8 mouse cellular contexts compared by ENCODE assay signal in genomic region chr11:31872546-31873261, GRCm38 (mm10). TPM values are rescaled to one million over a fixed set of nuclear protein-coding genes. Genes with fewer than 3 reads are reported as not detected.
DNase-seq lines count a peak whose midpoint lies in the region; ATAC-seq lines count a peak whose summit lies in the region.

No protein-coding gene starts in this region.

- peaks cover 68% of the 10 kb centered on the region for H3K36me3 ChIP-seq in erythroblast, embryonic 14.5 days (ENCODE audit: control insufficient read depth)
- H3K36me3 ChIP-seq in forebrain, embryonic 10.5 days (replicated peaks) = no peaks in the 10 kb centered on the region
- H3K36me3 ChIP-seq in hindbrain, embryonic 11.5 days (ENCODE audit: control insufficient read depth, insufficient read depth, low read length) = no peaks in the 10 kb centered on the region
- no peaks in the 10 kb centered on the region for H3K36me3 ChIP-seq in midbrain, embryonic 11.5 days (ENCODE audit: control insufficient read depth, insufficient read depth, low read length)

- H3K9me3 ChIP-seq in erythroblast, embryonic 14.5 days (ENCODE audit: control insufficient read depth, low read length) = peaks cover 5% of the 10 kb centered on the region; the same call in 1 of the 2 replicates
- H3K9me3 ChIP-seq in forebrain, embryonic 10.5 days = no peaks in the 10 kb centered on the region
- H3K9me3 ChIP-seq in hindbrain, embryonic 11.5 days (ENCODE audit: control insufficient read depth, low read length) = no peaks in the 10 kb centered on the region
- no peaks in the 10 kb centered on the region for H3K9me3 ChIP-seq in midbrain, embryonic 11.5 days (ENCODE audit: control insufficient read depth, low read length)

- no peaks in the 10 kb centered on the region for H3K27me3 ChIP-seq in erythroblast, embryonic 14.5 days (ENCODE audit: control insufficient read depth)
- H3K27me3 ChIP-seq in forebrain, embryonic 10.5 days (ENCODE audit: poor library complexity, severe bottlenecking) = no peaks in the 10 kb centered on the region
- no peaks in the 10 kb centered on the region for H3K27me3 ChIP-seq in hindbrain, embryonic 11.5 days (ENCODE audit: control insufficient read depth, insufficient read depth, low read length)
- no peaks in the 10 kb centered on the region for H3K27me3 ChIP-seq in midbrain, embryonic 11.5 days (ENCODE audit: control insufficient read depth, insufficient read depth, low read length)

- H3K4me2 ChIP-seq in hindbrain, embryonic 11.5 days (replicated peaks; ENCODE audit: low read depth, low read length) = peak overlapping the region; percentile 47
- H3K4me2 ChIP-seq in midbrain, embryonic 11.5 days = peak overlapping the region; percentile 36

- 0 out of 2 replicates have a peak overlapping the region, but pooled peaks have one; percentile 29 for H3K9ac ChIP-seq in hindbrain, embryonic 11.5 days (ENCODE audit: low read depth, low read length)
- peak overlapping the region; percentile 47 for H3K9ac ChIP-seq in midbrain, embryonic 11.5 days (ENCODE audit: low read length)

- no peak for ATAC-seq in erythroblast, adult 5-6 weeks (replicated peaks; ENCODE audit: low FRiP score, poor library complexity, severe bottlenecking)
- no peak for ATAC-seq in hindbrain, embryonic 11.5 days (ENCODE audit: low FRiP score)
- ATAC-seq in midbrain, embryonic 11.5 days (ENCODE audit: low FRiP score) = no peak

- peak overlapping the region; percentile 53; the same call in 1 of the 2 replicates for H3K27ac ChIP-seq in forebrain, embryonic 10.5 days
- H3K27ac ChIP-seq in hindbrain, embryonic 11.5 days (ENCODE audit: low read depth, low read length) = no peak overlapping the region
- H3K27ac ChIP-seq in midbrain, embryonic 11.5 days (ENCODE audit: low read depth, low read length) = no peak overlapping the region

- WGBS in forebrain, embryonic 10.5 days = 71% methylated on average over 15 of the region's 15 CpGs
- WGBS in hindbrain, embryonic 11.5 days = 50% methylated on average over 15 of the region's 15 CpGs
- WGBS in midbrain, embryonic 11.5 days = 64% methylated on average over 15 of the region's 15 CpGs

- peak overlapping the region; percentile 99 for H3K4me3 ChIP-seq in erythroblast, embryonic 14.5 days (replicated peaks)
- H3K4me3 ChIP-seq in forebrain, embryonic 10.5 days = peak overlapping the region; percentile 86
- H3K4me3 ChIP-seq in hindbrain, embryonic 11.5 days (ENCODE audit: low read depth, low read length) = peak overlapping the region; percentile 29
- H3K4me3 ChIP-seq in midbrain, embryonic 11.5 days (ENCODE audit: low read depth, low read length) = peak overlapping the region; percentile 28

- H3K4me1 ChIP-seq in erythroblast, embryonic 14.5 days (ENCODE audit: control insufficient read depth) = peaks cover 40% of the 10 kb centered on the region
- H3K4me1 ChIP-seq in forebrain, embryonic 10.5 days = peaks cover 25% of the 10 kb centered on the region
- no peaks in the 10 kb centered on the region for H3K4me1 ChIP-seq in hindbrain, embryonic 11.5 days (replicated peaks; ENCODE audit: control insufficient read depth, insufficient read depth, low read length)
- H3K4me1 ChIP-seq in midbrain, embryonic 11.5 days (ENCODE audit: control insufficient read depth, insufficient read depth, low read length) = peaks cover 6% of the 10 kb centered on the region; the same call in 1 of the 2 replicates

- DNase-seq in adrenal gland, postnatal 10 days = peak; percentile 53
- DNase-seq in forebrain, embryonic 10.5 days (ENCODE audit: extremely low spot score, low spot score) = no peak
- no peak for DNase-seq in hindbrain, embryonic 11.5 days (ENCODE audit: low spot score)
- DNase-seq in layer of hippocampus, postnatal 25 days (ENCODE audit: extremely low spot score in 1 of 2, low spot score in 1 of 2) = peak; percentile 29 to 31
- no peak for DNase-seq in midbrain, embryonic 11.5 days (ENCODE audit: low spot score, missing footprints)
- DNase-seq in spleen, postnatal 36 days (ENCODE audit: low spot score in 2 of 2) = no peak

RNA-seq across cellular contexts. Expression of gene Cpeb4, which starts 0.7 kb away (rescaled TPM):
- polyA plus RNA-seq in erythroblast, embryonic 14.5 days (2012) = 3.1 and 5.1 TPM in 2 replicates
- 1,203 and 1,240 TPM in 2 replicates for total RNA-seq in erythroblast, adult 5-6 weeks (2015; ENCODE audit: low replicate concordance)
- total RNA-seq in erythroblast, adult 5-6 weeks (2017; ENCODE audit: low replicate concordance) = 858 and 892 TPM in 2 replicates
- 100 to 1,000 TPM in 1 of 2 experiments, 10 to 100 TPM in 1; 66.9 to 133 TPM for total RNA-seq in adrenal gland, postnatal 10 days (2021)
- 2.4 and 2.5 TPM in 2 replicates for polyA plus RNA-seq in forebrain, embryonic 10.5 days (2016; fragmentation: Nextera tagmentation; extraction: Ambion mirVana)
- 14.3 and 16.7 TPM in 2 replicates for polyA plus RNA-seq in hindbrain, embryonic 11.5 days (2014; fragmentation: Nextera tagmentation; extraction: Ambion mirVana)
- total RNA-seq in layer of hippocampus, postnatal 25 days (2021) = 100 to 1,000 TPM; 134 to 156 TPM
- polyA plus RNA-seq in midbrain, embryonic 11.5 days (2014; fragmentation: Nextera tagmentation; extraction: Ambion mirVana) = 11.7 and 17.2 TPM in 2 replicates

Comparison
In these comparisons a context has a peak if more than half of its experiments do, and no peak if none do; other contexts are left out.
1. H3K4me3 ChIP-seq: peak in every context shown above with its lines; median percentile 99 in erythroblast, embryonic 14.5 days; 86 in forebrain, embryonic 10.5 days; 29 in hindbrain, embryonic 11.5 days; 28 in midbrain, embryonic 11.5 days.
2. DNase-seq: peak in adrenal gland, postnatal 10 days (single experiment) and layer of hippocampus, postnatal 25 days (2 of 2); none in forebrain, embryonic 10.5 days (single experiment), hindbrain, embryonic 11.5 days (single experiment), midbrain, embryonic 11.5 days (single experiment) and spleen, postnatal 36 days (0 of 2).